Mouse (Mus musculus): ENCODE data around the gene Efcab6. TPM values are rescaled to one million over a fixed set of nuclear protein-coding genes. Genes with fewer than 3 reads are reported as not detected.
A peak's percentile ranks its signal among the peaks of the same experiment; 100 is the strongest.

Gene Efcab6
- polyA plus RNA-seq, 1 experiment = not detected

GRCm38 (mm10) chr15:84058841-84059240 is 6.3 kb downstream of the Efcab6 start:
- 75% methylated on average over 6 of the region's 6 CpGs for WGBS
- H3K36me3 ChIP-seq (ENCODE audit: control insufficient read depth, insufficient read depth, low read length) = no peaks in the 10 kb centered on the region
- no peak overlapping the region for H3K27ac ChIP-seq (ENCODE audit: insufficient read depth, low read depth, low read length)
- no peaks in the 10 kb centered on the region for H3K27me3 ChIP-seq (ENCODE audit: control insufficient read depth, insufficient read depth, low read length)
- no peaks in the 10 kb centered on the region for H3K4me1 ChIP-seq (ENCODE audit: control insufficient read depth, insufficient read depth, insufficient read length, low read length)
- no peak overlapping the region for H3K4me3 ChIP-seq (ENCODE audit: low read depth, low read length)
- TF ChIP-seq POLR2A (IDR thresholded peaks at IDR 0.05; ENCODE audit: low read depth, low read length) (no peak), CTCF (IDR thresholded peaks at IDR 0.05; ENCODE audit: extremely low read depth, insufficient read length, insufficient replicate concordance, low read depth, low read length) (no peak)

DNA sequence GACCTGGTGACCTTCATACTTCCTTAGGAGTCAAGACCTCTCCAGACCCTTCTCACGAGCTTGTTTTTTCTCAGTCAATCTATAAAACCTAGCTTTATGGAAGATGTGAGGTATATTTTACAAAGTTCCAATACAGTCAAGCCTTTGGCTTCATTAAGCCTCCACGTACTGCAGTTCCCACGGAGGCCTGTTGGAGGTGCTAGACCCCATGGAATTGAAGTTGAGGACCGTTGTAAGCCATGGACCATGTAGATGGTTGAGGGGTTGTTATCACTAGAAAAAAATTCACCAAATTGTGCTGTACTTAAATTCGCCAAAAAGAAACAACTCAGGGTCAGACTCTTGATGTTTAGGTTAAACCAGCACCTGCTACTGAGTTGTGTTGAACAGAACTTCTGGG is 9.1 kb downstream of the Efcab6 start:
- Histone ChIP-seq H3K36me3 (ENCODE audit: control insufficient read depth, insufficient read depth, low read length) (no peaks in the 10 kb centered on the region), H3K27me3 (ENCODE audit: control insufficient read depth, insufficient read depth, low read length) (no peaks in the 10 kb centered on the region), H3K27ac (ENCODE audit: insufficient read depth, low read depth, low read length) (no peak overlapping the region), H3K4me3 (ENCODE audit: low read depth, low read length) (no peak overlapping the region), H3K4me1 (ENCODE audit: control insufficient read depth, insufficient read depth, insufficient read length, low read length) (no peaks in the 10 kb centered on the region)
- WGBS = 64% methylated on average over 5 of the region's 5 CpGs
- TF ChIP-seq CTCF (IDR thresholded peaks at IDR 0.05; ENCODE audit: extremely low read depth, insufficient read length, insufficient replicate concordance, low read depth, low read length) (no peak), POLR2A (IDR thresholded peaks at IDR 0.05; ENCODE audit: low read depth, low read length) (no peak)

- TF ChIP-seq POLR2A (IDR thresholded peaks at IDR 0.05; ENCODE audit: low read depth, low read length) (no peak), CTCF (IDR thresholded peaks at IDR 0.05; ENCODE audit: extremely low read depth, insufficient read length, insufficient replicate concordance, low read depth, low read length) (peak; percentile 72; the same call in 1 of the 2 replicates)
- WGBS = 39% methylated on average over 9 of the region's 9 CpGs
- H3K27me3 ChIP-seq (ENCODE audit: control insufficient read depth, insufficient read depth, low read length) = no peaks in the 10 kb centered on the region
- H3K36me3 ChIP-seq (ENCODE audit: control insufficient read depth, insufficient read depth, low read length) = no peaks in the 10 kb centered on the region
- H3K4me3 ChIP-seq (ENCODE audit: low read depth, low read length) = no peak overlapping the region
- no peaks in the 10 kb centered on the region for H3K4me1 ChIP-seq (ENCODE audit: control insufficient read depth, insufficient read depth, insufficient read length, low read length)
- no peak overlapping the region for H3K27ac ChIP-seq (ENCODE audit: insufficient read depth, low read depth, low read length)
Observed at GRCm38 (mm10) chr15:84053859-84054258, 11.3 kb downstream of the Efcab6 start.

DNA sequence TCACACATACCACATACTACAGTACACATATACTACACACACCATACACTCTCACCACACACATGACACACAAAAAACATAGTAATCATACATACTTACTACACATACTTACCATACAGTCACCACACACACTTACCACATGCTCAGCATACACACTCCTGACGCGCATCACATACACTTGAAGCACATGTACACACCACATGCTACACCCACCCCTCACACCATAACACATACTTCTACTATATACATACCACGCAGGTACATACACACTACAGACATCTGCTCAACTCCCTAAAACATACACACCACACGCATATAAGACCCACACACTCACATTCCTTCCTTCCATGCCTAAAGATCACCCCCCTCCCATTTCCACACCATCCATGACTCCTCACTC is 11.9 kb downstream of the Efcab6 start:
- no peak for TF ChIP-seq POLR2A (IDR thresholded peaks at IDR 0.05; ENCODE audit: low read depth, low read length)
- no peak for TF ChIP-seq CTCF (IDR thresholded peaks at IDR 0.05; ENCODE audit: extremely low read depth, insufficient read length, insufficient replicate concordance, low read depth, low read length)

DNA sequence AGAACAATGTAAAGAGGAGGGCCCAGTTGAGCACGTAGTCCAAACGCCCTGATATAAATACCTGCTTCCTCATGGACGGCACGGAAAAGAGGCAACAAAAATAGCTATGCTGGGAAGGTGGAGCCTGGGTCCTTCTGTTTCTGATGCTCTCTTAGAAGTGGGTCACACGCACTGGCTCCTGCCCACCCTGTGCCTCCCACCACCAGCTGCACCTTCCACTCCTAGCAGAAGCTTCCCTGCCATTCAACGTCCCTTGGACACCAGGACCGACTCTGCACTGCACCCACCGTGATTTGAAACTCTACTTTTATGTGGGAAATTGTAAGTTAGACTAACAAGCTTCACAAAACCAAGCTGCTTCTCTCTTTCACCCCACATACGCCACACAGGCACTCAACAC is 12.8 kb downstream of the Efcab6 start:
- TF ChIP-seq CTCF (IDR thresholded peaks at IDR 0.05; ENCODE audit: extremely low read depth, insufficient read length, insufficient replicate concordance, low read depth, low read length) = no peak
- no peak for TF ChIP-seq POLR2A (IDR thresholded peaks at IDR 0.05; ENCODE audit: low read depth, low read length)
- Histone ChIP-seq H3K4me1 (ENCODE audit: control insufficient read depth, insufficient read depth, insufficient read length, low read length) (no peaks in the 10 kb centered on the region), H3K36me3 (ENCODE audit: control insufficient read depth, insufficient read depth, low read length) (no peaks in the 10 kb centered on the region), H3K27ac (ENCODE audit: insufficient read depth, low read depth, low read length) (no peak overlapping the region), H3K4me3 (ENCODE audit: low read depth, low read length) (no peak overlapping the region), H3K27me3 (ENCODE audit: control insufficient read depth, insufficient read depth, low read length) (no peaks in the 10 kb centered on the region)
- WGBS = 70% methylated on average over 9 of the region's 9 CpGs

More for the DNA sequence above, 11.9 kb downstream of the Efcab6 start:
- H3K27me3 ChIP-seq (ENCODE audit: control insufficient read depth, insufficient read depth, low read length) = no peaks in the 10 kb centered on the region
- no peaks in the 10 kb centered on the region for H3K36me3 ChIP-seq (ENCODE audit: control insufficient read depth, insufficient read depth, low read length)
- H3K4me3 ChIP-seq (ENCODE audit: low read depth, low read length) = no peak overlapping the region
- 90% methylated on average over 4 of the region's 4 CpGs for WGBS
- H3K4me1 ChIP-seq (ENCODE audit: control insufficient read depth, insufficient read depth, insufficient read length, low read length) = no peaks in the 10 kb centered on the region
- no peak overlapping the region for H3K27ac ChIP-seq (ENCODE audit: insufficient read depth, low read depth, low read length)

DNA sequence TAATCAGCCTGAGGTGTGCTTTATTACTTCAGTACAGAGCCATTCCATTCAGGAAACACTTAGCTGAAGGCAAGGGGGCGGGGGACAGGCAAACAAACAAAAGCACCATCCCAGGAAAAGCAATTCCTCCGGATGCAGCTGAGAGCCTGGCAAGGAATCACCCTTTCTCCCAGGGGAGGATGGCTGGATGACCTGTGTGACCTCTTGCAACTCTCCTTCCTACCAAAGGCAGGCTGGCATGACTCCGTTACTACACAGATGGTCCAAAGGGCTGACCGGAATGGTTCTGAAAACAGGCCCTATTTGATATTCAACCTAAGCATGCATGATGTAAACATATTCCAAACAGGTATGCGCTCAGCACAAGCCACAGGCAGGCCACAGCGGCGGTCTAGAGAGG is 15.6 kb downstream of the Efcab6 start:
- no peak overlapping the region for H3K27ac ChIP-seq (ENCODE audit: insufficient read depth, low read depth, low read length)
- no peaks in the 10 kb centered on the region for H3K27me3 ChIP-seq (ENCODE audit: control insufficient read depth, insufficient read depth, low read length)
- no peaks in the 10 kb centered on the region for H3K36me3 ChIP-seq (ENCODE audit: control insufficient read depth, insufficient read depth, low read length)
- no peak overlapping the region for H3K4me3 ChIP-seq (ENCODE audit: low read depth, low read length)
- WGBS = 57% methylated on average over 7 of the region's 7 CpGs
- H3K4me1 ChIP-seq (ENCODE audit: control insufficient read depth, insufficient read depth, insufficient read length, low read length) = no peaks in the 10 kb centered on the region
- TF ChIP-seq CTCF (IDR thresholded peaks at IDR 0.05; ENCODE audit: extremely low read depth, insufficient read length, insufficient replicate concordance, low read depth, low read length) (no peak), POLR2A (IDR thresholded peaks at IDR 0.05; ENCODE audit: low read depth, low read length) (no peak)

- no peaks in the 10 kb centered on the region for H3K27me3 ChIP-seq (ENCODE audit: control insufficient read depth, insufficient read depth, low read length)
- TF ChIP-seq POLR2A (IDR thresholded peaks at IDR 0.05; ENCODE audit: low read depth, low read length) = no peak
- TF ChIP-seq CTCF (IDR thresholded peaks at IDR 0.05; ENCODE audit: extremely low read depth, insufficient read length, insufficient replicate concordance, low read depth, low read length) = no peak
- no peak overlapping the region for H3K4me3 ChIP-seq (ENCODE audit: low read depth, low read length)
- no peaks in the 10 kb centered on the region for H3K36me3 ChIP-seq (ENCODE audit: control insufficient read depth, insufficient read depth, low read length)
- no peaks in the 10 kb centered on the region for H3K4me1 ChIP-seq (ENCODE audit: control insufficient read depth, insufficient read depth, insufficient read length, low read length)
- 88% methylated on average over 6 of the region's 6 CpGs for WGBS
- no peak overlapping the region for H3K27ac ChIP-seq (ENCODE audit: insufficient read depth, low read depth, low read length)
Observed at GRCm38 (mm10) chr15:84045562-84045961, 19.6 kb downstream of the Efcab6 start.

DNA sequence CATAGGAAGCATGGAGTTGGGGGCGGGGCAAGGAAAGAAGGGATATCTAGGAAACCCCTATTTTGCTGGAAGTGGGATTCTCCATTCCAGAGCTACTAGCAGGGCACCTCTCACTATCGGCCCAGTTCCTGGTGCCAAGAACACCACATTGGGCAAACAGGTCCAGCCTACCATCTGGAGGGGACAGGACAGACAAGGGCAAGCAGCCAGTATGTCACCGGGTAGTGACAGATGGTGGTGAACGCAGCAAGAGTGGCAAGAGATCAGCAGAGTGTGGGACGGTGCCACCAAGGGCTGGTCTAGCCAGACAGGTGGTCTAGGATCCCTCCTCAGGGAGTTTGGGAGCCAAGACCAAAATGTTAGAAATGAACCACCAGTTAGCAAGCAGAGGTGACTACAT is 28.1 kb downstream of the Efcab6 start:
- 84% methylated on average over 5 of the region's 5 CpGs for WGBS

More for the DNA sequence above, 28.1 kb downstream of the Efcab6 start:
- H3K4me1 ChIP-seq (ENCODE audit: control insufficient read depth, insufficient read depth, insufficient read length, low read length) = no peaks in the 10 kb centered on the region
- H3K27me3 ChIP-seq (ENCODE audit: control insufficient read depth, insufficient read depth, low read length) = no peaks in the 10 kb centered on the region
- H3K4me3 ChIP-seq (ENCODE audit: low read depth, low read length) = no peak overlapping the region
- no peak overlapping the region for H3K27ac ChIP-seq (ENCODE audit: insufficient read depth, low read depth, low read length)
- no peaks in the 10 kb centered on the region for H3K36me3 ChIP-seq (ENCODE audit: control insufficient read depth, insufficient read depth, low read length)
- TF ChIP-seq POLR2A (IDR thresholded peaks at IDR 0.05; ENCODE audit: low read depth, low read length) = no peak
- TF ChIP-seq CTCF (IDR thresholded peaks at IDR 0.05; ENCODE audit: extremely low read depth, insufficient read length, insufficient replicate concordance, low read depth, low read length) = no peak
